Mouse (Mus musculus) heart, postnatal 0 days (tissue): ENCODE measurements at regions not wholly inside any gene's neighbourhood (a gene's known extent, or its start where the extent isn't known, plus 50 kb on each side); places are given as distances from the start of the nearest gene placed in this dataset.

Experiments
- ATAC-seq: fragments of 200-750 bp; cut with Nextera tagmentation; 2 replicates; pipeline ENCODE4 v1.8.0; 2017; ENCODE audit warnings: low read depth, moderate number of reproducible peaks, moderate library complexity; ENCODE audit not compliant: insufficient read depth
- DNase-seq: peaks from one replicate; pipeline ENCODE4 v3.0.0-alpha.2; 2016; ENCODE audit warnings: low spot score
- H3K27ac ChIP-seq: fragments of 300-500 bp; sonication (generic); 2 replicates; pipeline ENCODE4 v1.5.1; 2014; ENCODE audit warnings: low read depth, mild to moderate bottlenecking
- H3K27me3 ChIP-seq: fragments of 300-500 bp; sonication (generic); 2 replicates; pipeline ENCODE4 v1.6.1; 2014; ENCODE audit warnings: low read length, mixed read lengths; ENCODE audit not compliant: control insufficient read depth, insufficient read depth
- H3K36me3 ChIP-seq: fragments of 300-500 bp; sonication (generic); replicated peaks from 2 replicates; pipeline ENCODE4 v1.6.1; 2014; ENCODE audit warnings: low read length, mixed read lengths; ENCODE audit not compliant: control insufficient read depth, insufficient read depth
- H3K4me1 ChIP-seq: fragments of 300-500 bp; sonication (generic); 2 replicates; pipeline ENCODE4 v1.6.1; 2014; ENCODE audit warnings: antibody characterized with exemption; ENCODE audit not compliant: control insufficient read depth, insufficient read depth
- H3K4me2 ChIP-seq: fragments of 300-500 bp; sonication (generic); 2 replicates; pipeline ENCODE4 v1.6.1; 2014; ENCODE audit warnings: low read depth, mild to moderate bottlenecking, low read length, moderate library complexity
- H3K4me3 ChIP-seq: fragments of 300-500 bp; sonication (generic); 2 replicates; pipeline ENCODE4 v1.5.1; 2014; ENCODE audit warnings: low read depth, low read length
- H3K9ac ChIP-seq: fragments of 300-500 bp; sonication (generic); replicated peaks from 2 replicates; pipeline ENCODE4 v1.6.1; 2014; ENCODE audit warnings: low read depth, low read length, mixed read lengths
- H3K9me3 ChIP-seq: fragments of 300-500 bp; sonication (generic); replicated peaks from 2 replicates; pipeline ENCODE4 v1.6.1; 2016; ENCODE audit warnings: low read length; ENCODE audit not compliant: control insufficient read depth
- CTCF ChIP-seq: IDR thresholded peaks from 2 replicates; pipeline ENCODE4 v1.5.1; 2016; ENCODE audit warnings: antibody characterized with exemption, control low read depth, low read depth
- EP300 ChIP-seq: IDR thresholded peaks from 2 replicates; pipeline ENCODE4 v1.6.1; 2016; ENCODE audit warnings: antibody characterized with exemption, low read depth
- WGBS: fragments of 180-500 bp; shearing (Covaris S2); extraction: QIAGEN DNeasy Blood & Tissue Kit; methylation state at CpG from one replicate; pipeline ENCODE4 v1.1.7; 2014; 5-methylcytosine and 5-hydroxymethylcytosine counted together

GRCm38 (mm10) chr12:68148066-68148465 is 925.7 kb upstream of the Mdga2 start:
- no peak for DNase-seq
- H3K9ac ChIP-seq: no peak overlapping the region
- no peaks in the 10 kb centered on the region for H3K36me3 ChIP-seq
- 42% methylated on average over 4 of the region's 4 CpGs for WGBS
- no peaks in the 10 kb centered on the region for H3K4me1 ChIP-seq
- ATAC-seq: no peak
- H3K27me3 ChIP-seq: no peaks in the 10 kb centered on the region
- no peak for TF ChIP-seq CTCF
- TF ChIP-seq EP300: no peak
- H3K4me2 ChIP-seq: no peak overlapping the region
- no peak overlapping the region for H3K27ac ChIP-seq
- H3K4me3 ChIP-seq: no peak overlapping the region
- H3K9me3 ChIP-seq: no peaks in the 10 kb centered on the region

- no peaks in the 10 kb centered on the region for H3K36me3 ChIP-seq
- H3K9me3 ChIP-seq: no peaks in the 10 kb centered on the region
- DNase-seq (no peak), ATAC-seq (no peak)
- no peaks in the 10 kb centered on the region for H3K4me1 ChIP-seq
- H3K27me3 ChIP-seq: no peaks in the 10 kb centered on the region
- H3K27ac ChIP-seq: no peak overlapping the region
- WGBS: 70% methylated on average over 6 of the region's 6 CpGs
- H3K4me3 ChIP-seq: no peak overlapping the region
- no peak overlapping the region for H3K4me2 ChIP-seq
- TF ChIP-seq CTCF: no peak
- TF ChIP-seq EP300: no peak
- no peak overlapping the region for H3K9ac ChIP-seq
Observed at GRCm38 (mm10) chr12:68139831-68140230, 917.5 kb upstream of the Mdga2 start.

GRCm38 (mm10) chr12:68131776-68132175 is 909.4 kb upstream of the Mdga2 start:
- Histone ChIP-seq H3K27ac (no peak overlapping the region), H3K27me3 (no peaks in the 10 kb centered on the region)
- ATAC-seq: no peak

DNA sequence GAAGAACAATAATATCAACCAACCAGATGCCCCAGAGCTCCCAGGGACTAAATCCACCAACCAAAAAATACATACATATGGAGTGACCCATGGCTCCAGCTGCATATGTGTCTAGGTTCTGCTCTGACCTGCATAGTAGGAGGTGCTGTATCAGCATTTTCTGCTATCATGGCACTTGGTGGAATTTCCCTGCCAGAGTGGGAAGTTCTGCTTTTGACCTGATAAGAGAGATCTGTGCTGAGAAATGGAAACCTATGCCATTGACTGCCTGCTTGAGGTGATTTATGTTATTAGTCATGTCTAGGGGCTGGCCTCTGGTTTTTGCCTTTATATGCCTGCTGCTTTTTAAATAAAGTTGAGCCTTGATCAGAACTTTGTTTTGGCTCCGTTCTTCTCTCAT is 893.4 kb upstream of the Mdga2 start:
- Histone ChIP-seq H3K27me3 (no peaks in the 10 kb centered on the region), H3K9ac (no peak overlapping the region), H3K36me3 (no peaks in the 10 kb centered on the region), H3K4me2 (no peak overlapping the region), H3K9me3 (no peaks in the 10 kb centered on the region), H3K4me3 (no peak overlapping the region), H3K4me1 (no peaks in the 10 kb centered on the region), H3K27ac (no peak overlapping the region)
- DNase-seq (no peak), ATAC-seq (no peak)
- TF ChIP-seq EP300: no peak
- no peak for TF ChIP-seq CTCF
- 49% methylated on average over 1 of the region's 1 CpGs for WGBS

More at GRCm38 (mm10) chr12:68131776-68132175, 909.4 kb upstream of the Mdga2 start:
- Histone ChIP-seq H3K36me3 (no peaks in the 10 kb centered on the region), H3K4me1 (no peaks in the 10 kb centered on the region), H3K4me3 (no peak overlapping the region), H3K9me3 (no peaks in the 10 kb centered on the region), H3K9ac (no peak overlapping the region), H3K4me2 (no peak overlapping the region)
- DNase-seq: no peak
- no peak for TF ChIP-seq CTCF
- TF ChIP-seq EP300: no peak
